Mouse (Mus musculus) ES-Bruce4 (cell line): ENCODE data around the gene Ankrd65.

ENCODE experiments used
- CTCF ChIP-seq: IDR thresholded peaks from one replicate; pipeline ENCODE4 v1.8.1; 2011; ENCODE audit warnings: low read depth, low read length
- EP300 ChIP-seq: IDR thresholded peaks from 2 replicates; pipeline ENCODE4 v1.6.1; 2011; ENCODE audit warnings: low read depth, low read length; ENCODE audit not compliant: insufficient read depth
- POLR2A ChIP-seq: IDR thresholded peaks from one replicate; pipeline ENCODE4 v1.8.1; 2011; ENCODE audit warnings: low read length; ENCODE audit not compliant: insufficient read depth

- TF ChIP-seq CTCF (no peak), POLR2A (no peak), EP300 (no peak)
These were observed 43.0 kb downstream of the Ankrd65 start for GRCm38 (mm10) chr4:155833234-155833633.
